Mouse (Mus musculus) macrophage (primary cell): ENCODE measurements around the gene Foxp1. TPM values are rescaled to one million over a fixed set of nuclear protein-coding genes. Genes with fewer than 3 reads are reported as not detected.

Experiments used
- H3K27ac ChIP-seq: fragments of 350-480 bp; formaldehyde crosslinking; 2 replicates; pipeline ENCODE4 v1.9.0; 2021
- H3K36me3 ChIP-seq: fragments of 350-480 bp; formaldehyde crosslinking; 2 replicates; pipeline ENCODE4 v1.9.0; 2021; ENCODE audit errors: inconsistent target
- H3K4me3 ChIP-seq: fragments of 350-480 bp; formaldehyde crosslinking; 2 replicates; pipeline ENCODE4 v1.9.0; 2021; ENCODE audit errors: inconsistent target
- H3K79me2 ChIP-seq: fragments of 350-480 bp; formaldehyde crosslinking; 2 replicates; pipeline ENCODE4 v1.9.0; 2021; ENCODE audit errors: inconsistent target
- WGBS: methylation state at CpG from one replicate; pipeline ENCODE4 v1.1.7; 2026; ENCODE audit warnings: inconsistent platforms; ENCODE audit not compliant: missing documents; 5-methylcytosine and 5-hydroxymethylcytosine counted together
- polyA plus RNA-seq: library from polyadenylated mRNA; stranded (reverse); fragments of 250-400 nt; gene quantifications from 3 replicates; pipeline ENCODE4 v1.2.4, GENCODE M21; 2018; ENCODE audit warnings: inconsistent platforms

Gene Foxp1
- polyA plus RNA-seq, 1 experiment from 2014 or later: 38.9 TPM

DNA sequence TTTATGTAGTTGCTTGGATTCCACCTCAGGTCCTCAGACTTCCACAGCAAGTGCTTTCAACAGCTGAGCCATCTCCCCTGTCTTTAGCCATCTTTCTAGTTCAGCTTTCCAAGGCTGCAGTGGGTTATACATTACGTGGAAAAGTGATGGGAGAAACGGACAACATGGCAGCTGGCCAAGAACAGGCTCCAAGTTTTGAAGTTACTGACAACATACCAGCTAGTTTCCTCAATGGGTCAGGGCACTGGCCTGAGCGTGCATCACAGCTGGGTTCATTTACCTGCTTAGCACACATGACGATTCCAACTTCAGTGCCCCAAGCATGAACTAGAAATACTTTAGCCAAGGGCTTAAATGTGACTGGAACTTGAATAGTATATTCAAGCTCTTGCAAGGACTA is 404.0 kb downstream of the Foxp1 start:
- no peaks in the 10 kb centered on the region for H3K79me2 ChIP-seq
- 96% methylated on average over 4 of the region's 4 CpGs for WGBS
- no peak overlapping the region for H3K4me3 ChIP-seq
- no peaks in the 10 kb centered on the region for H3K36me3 ChIP-seq
- no peak overlapping the region for H3K27ac ChIP-seq

DNA sequence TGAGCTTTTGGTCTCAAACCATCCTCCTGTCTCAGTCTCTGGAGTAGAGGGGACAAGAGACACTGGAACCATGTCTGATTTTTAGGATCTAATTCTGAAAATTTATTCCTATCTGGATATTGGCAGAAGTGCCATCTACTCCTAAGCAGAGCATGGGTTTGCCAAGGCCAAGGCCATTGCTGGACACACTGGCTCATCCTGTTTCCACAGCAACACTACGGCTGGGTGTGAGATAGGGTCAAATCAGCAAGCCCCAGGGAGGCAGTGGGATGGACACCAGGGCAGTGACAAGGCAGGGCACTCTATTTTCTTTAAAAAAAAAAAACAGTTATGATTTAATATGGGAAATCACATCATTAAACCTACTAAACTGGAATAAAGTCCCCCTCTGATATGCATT is 405.1 kb downstream of the Foxp1 start:
- Histone ChIP-seq H3K4me3 (no peak overlapping the region), H3K36me3 (no peaks in the 10 kb centered on the region)
- WGBS: 91% methylated on average over 1 of the region's 1 CpGs

DNA sequence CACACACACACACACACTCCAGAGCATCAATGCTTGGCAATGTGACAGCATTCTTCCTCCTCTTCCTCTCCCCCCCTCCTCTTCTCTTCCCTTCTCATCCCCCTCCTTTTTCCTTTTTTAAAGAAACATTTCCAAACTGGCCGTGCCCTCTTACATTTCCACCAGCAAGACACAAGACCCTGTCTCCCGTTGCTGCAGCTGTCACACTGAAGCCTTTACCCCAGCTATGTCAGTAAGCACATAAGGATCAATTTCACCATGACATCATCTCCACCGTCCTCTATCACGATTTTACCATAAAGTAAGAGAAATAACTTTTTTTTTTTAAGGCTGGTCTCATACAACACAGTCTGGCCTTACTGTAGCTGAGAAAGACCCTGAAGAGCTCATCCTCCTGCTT is 410.7 kb downstream of the Foxp1 start:
- 91% methylated on average over 4 of the region's 4 CpGs for WGBS
- H3K79me2 ChIP-seq: no peaks in the 10 kb centered on the region
- no peak overlapping the region for H3K27ac ChIP-seq
- H3K4me3 ChIP-seq: no peak overlapping the region
- H3K36me3 ChIP-seq: no peaks in the 10 kb centered on the region

More for the DNA sequence above, 405.1 kb downstream of the Foxp1 start:
- H3K79me2 ChIP-seq: no peaks in the 10 kb centered on the region
- H3K27ac ChIP-seq: no peak overlapping the region

DNA sequence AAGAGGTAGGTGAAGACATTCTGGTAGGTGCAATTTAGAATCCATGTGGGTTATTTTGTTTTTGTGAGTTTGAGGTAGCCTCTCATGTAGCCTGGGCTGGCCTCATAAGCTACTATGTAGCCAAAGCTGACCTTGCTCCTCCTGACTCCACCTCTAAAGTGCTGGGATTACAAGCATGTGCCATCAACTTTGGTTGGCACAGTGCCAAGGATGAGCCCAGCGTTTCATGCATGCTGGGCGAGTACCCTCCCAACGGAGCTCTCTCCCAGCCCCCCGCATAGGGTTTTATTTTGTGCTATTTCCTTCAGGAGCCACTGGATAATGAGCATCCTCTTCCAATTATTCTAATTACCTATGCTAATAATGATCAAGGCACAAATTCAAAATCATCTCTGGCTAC is 414.1 kb downstream of the Foxp1 start:
- no peaks in the 10 kb centered on the region for H3K79me2 ChIP-seq
- WGBS: 98% methylated on average over 4 of the region's 4 CpGs
- H3K4me3 ChIP-seq: no peak overlapping the region
- H3K36me3 ChIP-seq: no peaks in the 10 kb centered on the region
- H3K27ac ChIP-seq: no peak overlapping the region

DNA sequence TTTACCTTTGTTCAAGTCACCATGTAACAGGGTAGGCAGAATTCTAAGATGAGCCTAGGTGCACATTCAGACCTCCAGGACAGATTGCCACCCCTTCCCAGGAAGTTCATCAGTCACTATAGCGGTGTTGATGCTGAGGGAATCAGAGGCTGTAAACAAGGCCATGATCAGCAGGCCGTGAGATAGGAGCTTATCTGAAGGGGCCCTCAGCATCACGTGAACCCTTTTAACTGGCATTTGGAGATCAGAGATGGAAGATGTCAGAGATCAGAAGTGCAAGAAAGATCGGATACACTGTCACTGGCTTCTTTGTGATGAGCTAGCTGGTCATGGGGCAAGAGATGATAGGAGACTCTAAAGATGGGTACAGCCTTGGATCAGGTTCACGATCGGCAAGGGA is 414.8 kb downstream of the Foxp1 start:
- H3K79me2 ChIP-seq: no peaks in the 10 kb centered on the region
- no peak overlapping the region for H3K27ac ChIP-seq
- whole genome bisulfite sequencing: 97% methylated on average over 6 of the region's 6 CpGs
- H3K36me3 ChIP-seq: no peaks in the 10 kb centered on the region
- H3K4me3 ChIP-seq: no peak overlapping the region

DNA sequence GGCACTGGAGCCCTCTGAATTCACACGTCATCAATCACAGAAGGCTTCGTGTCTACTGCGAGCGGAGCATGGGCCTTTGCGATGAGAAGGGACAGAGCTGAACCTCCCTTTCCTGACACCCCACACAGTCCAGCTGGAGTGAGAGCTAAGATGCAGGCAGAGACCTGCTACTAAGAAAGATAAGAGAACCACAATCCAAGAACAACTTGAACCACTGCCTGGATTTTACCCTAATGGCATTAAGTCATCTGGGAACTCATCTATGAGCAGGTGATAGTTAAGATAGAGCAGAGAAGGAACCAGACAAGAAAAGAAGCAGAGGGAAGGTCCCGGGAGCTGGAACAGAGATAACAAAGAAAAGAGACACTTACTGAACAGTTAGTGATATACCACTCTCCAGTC is 415.4 kb downstream of the Foxp1 start:
- no peak overlapping the region for H3K27ac ChIP-seq
- no peak overlapping the region for H3K4me3 ChIP-seq
- H3K36me3 ChIP-seq: no peaks in the 10 kb centered on the region
- 95% methylated on average over 6 of the region's 6 CpGs for WGBS
- H3K79me2 ChIP-seq: no peaks in the 10 kb centered on the region

DNA sequence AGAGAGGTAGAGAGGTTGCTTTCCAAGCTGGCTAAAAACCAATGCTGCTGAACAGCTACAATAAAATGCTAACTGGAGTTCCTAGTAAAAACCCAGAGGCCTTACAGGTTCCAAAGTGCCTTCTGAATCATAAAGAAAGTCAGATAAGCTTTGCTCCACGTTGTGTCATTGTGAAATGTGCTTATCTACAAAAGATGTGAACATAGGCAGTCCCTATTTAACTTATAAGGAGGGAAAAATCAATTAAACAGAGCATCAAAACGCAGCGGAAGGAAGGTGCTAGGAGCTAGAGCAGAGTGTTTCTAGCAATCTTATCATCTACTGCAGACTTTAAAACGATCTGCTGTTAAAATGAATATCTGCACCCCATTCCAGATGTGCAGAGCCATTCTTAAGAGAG is 416.5 kb downstream of the Foxp1 start:
- H3K36me3 ChIP-seq: no peaks in the 10 kb centered on the region
- 86% methylated on average over 4 of the region's 4 CpGs for WGBS
- no peak overlapping the region for H3K27ac ChIP-seq
- no peak overlapping the region for H3K4me3 ChIP-seq
- H3K79me2 ChIP-seq: no peaks in the 10 kb centered on the region

DNA sequence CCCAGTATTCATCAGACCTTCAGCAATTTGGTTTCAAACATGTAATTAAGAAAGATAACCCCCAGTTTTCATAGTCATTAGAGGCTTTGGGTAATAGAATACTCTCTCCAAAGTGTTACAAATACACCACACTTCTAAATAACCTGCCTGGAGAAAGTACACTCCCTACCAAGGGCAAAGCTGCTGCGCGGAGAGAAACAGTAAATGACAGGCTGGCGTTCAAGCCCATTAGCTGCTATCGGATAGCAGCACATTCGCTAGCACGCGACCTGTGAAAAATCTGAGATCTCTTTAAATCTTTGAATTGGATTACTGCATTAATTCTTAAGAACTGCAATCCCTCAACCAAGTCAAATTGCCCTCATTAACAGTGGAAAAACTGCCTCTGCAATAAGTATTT is 418.1 kb downstream of the Foxp1 start:
- Histone ChIP-seq H3K79me2 (no peaks in the 10 kb centered on the region), H3K27ac (no peak overlapping the region), H3K4me3 (no peak overlapping the region), H3K36me3 (no peaks in the 10 kb centered on the region)
- WGBS: 96% methylated on average over 7 of the region's 7 CpGs

DNA sequence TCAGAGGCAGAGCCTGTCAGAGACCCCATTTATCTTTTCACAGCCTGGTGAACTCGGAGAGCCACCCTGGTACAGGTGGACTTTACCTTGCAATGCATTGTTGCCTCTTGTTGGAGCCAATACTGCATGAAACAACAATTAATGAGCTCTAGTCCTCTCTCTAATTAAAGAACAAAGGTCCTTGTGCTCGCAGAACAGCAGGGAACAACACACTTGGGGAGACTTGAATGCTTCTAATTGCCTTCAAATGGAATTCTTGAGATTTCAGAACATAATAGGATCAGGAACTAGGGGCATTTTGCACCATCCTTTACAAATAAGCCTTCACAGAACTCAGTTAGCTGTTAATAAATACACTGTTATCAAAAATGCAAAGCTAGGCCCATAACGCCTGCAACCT is 418.6 kb downstream of the Foxp1 start:
- WGBS: 94% methylated on average over 3 of the region's 3 CpGs
- H3K27ac ChIP-seq: no peak overlapping the region
- H3K36me3 ChIP-seq: no peaks in the 10 kb centered on the region

DNA sequence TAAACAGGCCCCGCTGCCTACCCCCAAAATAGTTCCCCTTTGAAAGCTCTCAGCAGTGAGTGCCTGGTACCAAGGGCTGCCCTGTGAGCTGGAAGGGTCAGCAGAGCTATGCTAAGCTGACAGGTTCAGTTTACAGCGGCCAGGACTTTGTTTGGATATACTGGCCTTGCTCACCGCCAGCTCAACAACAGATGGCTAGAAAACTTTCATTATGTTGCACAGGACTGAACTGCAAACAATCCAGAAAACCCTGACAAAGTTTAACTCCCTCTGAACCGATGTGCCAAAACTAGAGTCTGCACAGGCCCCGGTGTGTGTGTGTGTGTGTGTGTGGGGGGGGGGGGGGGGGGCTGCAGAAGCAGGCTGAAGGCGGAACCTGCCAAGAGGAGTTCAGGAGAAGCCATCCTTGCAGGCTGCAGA is 421.0 kb downstream of the Foxp1 start:
- Histone ChIP-seq H3K4me3 (no peak overlapping the region), H3K79me2 (no peaks in the 10 kb centered on the region), H3K27ac (no peak overlapping the region), H3K36me3 (no peaks in the 10 kb centered on the region)
- 100% methylated on average over 3 of the region's 6 CpGs for WGBS

More for the DNA sequence above, 418.6 kb downstream of the Foxp1 start:
- no peak overlapping the region for H3K4me3 ChIP-seq
- no peaks in the 10 kb centered on the region for H3K79me2 ChIP-seq

DNA sequence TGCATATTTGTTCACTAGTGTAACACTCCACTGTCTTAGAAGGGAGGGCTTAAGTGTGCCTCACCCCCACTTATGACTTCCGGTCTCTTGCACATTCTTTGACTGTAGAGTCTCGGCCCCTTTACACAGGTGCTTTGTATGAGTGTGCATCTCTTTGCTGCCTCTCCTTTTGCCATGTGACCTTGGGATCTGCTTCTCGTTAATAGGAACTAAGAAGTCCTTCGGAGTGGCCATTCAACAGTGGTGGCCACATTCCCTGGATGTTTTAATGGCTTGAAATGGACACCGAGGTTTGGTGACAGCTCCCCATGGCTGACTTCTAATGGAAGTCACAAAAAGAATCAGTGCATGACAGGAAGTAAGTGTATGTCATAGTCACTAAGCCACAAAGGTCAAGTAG is 422.2 kb downstream of the Foxp1 start:
- Histone ChIP-seq H3K27ac (no peak overlapping the region), H3K79me2 (no peaks in the 10 kb centered on the region), H3K4me3 (no peak overlapping the region), H3K36me3 (no peaks in the 10 kb centered on the region)
- 94% methylated on average over 5 of the region's 5 CpGs for WGBS

DNA sequence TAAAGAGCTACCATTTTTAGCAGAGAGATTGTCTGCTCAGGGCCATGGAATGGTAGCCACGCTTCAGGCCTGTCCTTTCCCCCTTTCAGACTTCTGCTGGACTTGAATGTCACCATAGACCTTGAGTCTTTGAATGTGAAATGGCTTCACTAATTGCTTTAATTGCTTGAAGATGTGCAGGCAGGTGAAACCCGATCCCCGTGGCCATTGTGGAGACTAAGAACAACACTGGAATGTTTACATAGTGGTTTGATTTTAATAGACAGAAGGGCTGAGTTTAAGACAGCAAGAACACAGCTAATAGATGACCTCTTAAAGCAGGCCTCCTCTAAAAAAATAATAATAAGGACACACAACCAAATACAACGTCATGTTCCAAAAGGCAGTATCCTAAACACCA is 422.7 kb downstream of the Foxp1 start:
- Histone ChIP-seq H3K27ac (no peak overlapping the region), H3K36me3 (no peaks in the 10 kb centered on the region), H3K79me2 (peaks cover under 1% of the 10 kb centered on the region; the same call in 1 of the 2 replicates), H3K4me3 (no peak overlapping the region)
- WGBS: 97% methylated on average over 4 of the region's 4 CpGs

DNA sequence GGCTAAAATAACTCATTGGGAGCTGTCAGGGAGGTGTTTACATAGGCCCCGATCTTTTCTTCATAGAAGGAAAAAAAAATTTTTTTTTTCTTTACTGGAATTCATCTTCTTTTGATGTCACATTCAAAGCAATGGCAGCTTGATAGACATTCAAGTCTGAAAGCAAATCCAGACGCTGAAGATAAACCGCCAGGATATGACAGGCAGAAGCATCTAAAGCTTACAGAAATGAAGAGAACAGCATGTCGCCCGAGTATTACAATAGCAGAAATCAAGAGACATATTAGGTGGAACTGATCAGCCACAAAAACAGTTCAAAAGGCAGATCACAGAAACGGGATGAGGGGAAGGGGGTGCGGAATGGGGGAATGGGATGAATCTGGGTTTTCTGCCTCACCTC is 425.3 kb downstream of the Foxp1 start:
- peaks cover 25% of the 10 kb centered on the region; the same call in 1 of the 2 replicates for H3K79me2 ChIP-seq
- H3K4me3 ChIP-seq: no peak overlapping the region
- 92% methylated on average over 7 of the region's 7 CpGs for WGBS
- H3K27ac ChIP-seq: no peak overlapping the region
- no peaks in the 10 kb centered on the region for H3K36me3 ChIP-seq

DNA sequence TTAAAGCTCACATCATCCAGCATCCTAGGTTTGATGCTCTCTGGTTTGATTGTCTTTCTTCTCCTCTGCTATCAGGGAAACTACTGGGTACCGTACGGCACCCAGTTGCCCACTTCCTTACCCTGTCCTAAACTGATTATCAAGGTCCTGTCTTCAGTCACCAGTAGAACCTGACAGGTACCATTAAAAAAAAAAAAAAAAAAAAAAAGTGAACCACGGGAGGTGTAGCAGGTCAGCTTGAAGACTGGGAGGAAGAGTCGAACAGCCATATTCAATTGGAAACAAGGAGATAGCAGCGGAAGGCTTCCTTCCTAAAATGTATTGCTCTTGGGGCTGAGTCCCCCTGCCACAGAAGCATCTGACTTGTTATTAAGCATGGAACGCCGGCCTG is 425.8 kb downstream of the Foxp1 start:
- Histone ChIP-seq H3K79me2 (peaks cover 29% of the 10 kb centered on the region; the same call in 1 of the 2 replicates), H3K27ac (no peak overlapping the region)
- WGBS: 89% methylated on average over 7 of the region's 7 CpGs

DNA sequence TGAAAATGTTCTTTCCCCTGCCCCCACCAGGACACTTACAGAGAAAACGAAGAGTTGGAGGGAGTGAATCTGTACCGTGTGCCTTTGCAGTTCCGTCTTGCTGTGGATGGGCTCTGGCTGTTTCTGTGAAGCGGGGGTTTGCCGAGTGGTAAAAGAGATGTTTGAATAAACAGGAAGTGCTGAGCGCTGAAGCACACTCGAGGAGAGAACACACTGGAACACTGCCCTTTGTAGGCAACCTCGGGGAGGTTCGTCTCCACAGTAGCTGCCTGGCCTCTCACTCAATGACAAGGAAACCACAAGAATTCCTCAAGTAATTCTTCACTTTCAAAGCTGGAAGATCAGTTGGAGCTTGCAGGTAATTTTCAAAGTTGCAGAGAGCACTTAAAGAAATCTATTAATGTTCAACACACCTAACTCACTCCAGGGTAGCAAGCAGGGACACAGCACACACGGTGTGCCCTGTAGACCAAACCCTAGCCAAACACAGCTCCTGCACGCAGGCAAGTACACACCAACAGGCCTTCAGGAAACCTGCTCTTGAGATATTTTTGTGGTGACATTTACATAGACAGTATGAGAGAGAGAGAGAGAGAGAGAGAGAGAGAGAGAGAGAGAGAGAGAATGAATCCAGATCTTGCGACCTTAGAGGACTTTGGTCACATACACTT is 426.3 kb downstream of the Foxp1 start:
- H3K36me3 ChIP-seq: no peaks in the 10 kb centered on the region
- peaks cover 34% of the 10 kb centered on the region; the same call in 1 of the 2 replicates for H3K79me2 ChIP-seq
- H3K4me3 ChIP-seq: peak overlapping the region; percentile 42
- H3K27ac ChIP-seq: peak overlapping the region; percentile 39
- 13% methylated on average over 12 of the region's 12 CpGs for WGBS

More for the DNA sequence above, 425.8 kb downstream of the Foxp1 start:
- H3K36me3 ChIP-seq: no peaks in the 10 kb centered on the region
- no peak overlapping the region for H3K4me3 ChIP-seq
